Comparison of ENCODE assay signal across 7 mouse cellular contexts in the genomic region with DNA sequence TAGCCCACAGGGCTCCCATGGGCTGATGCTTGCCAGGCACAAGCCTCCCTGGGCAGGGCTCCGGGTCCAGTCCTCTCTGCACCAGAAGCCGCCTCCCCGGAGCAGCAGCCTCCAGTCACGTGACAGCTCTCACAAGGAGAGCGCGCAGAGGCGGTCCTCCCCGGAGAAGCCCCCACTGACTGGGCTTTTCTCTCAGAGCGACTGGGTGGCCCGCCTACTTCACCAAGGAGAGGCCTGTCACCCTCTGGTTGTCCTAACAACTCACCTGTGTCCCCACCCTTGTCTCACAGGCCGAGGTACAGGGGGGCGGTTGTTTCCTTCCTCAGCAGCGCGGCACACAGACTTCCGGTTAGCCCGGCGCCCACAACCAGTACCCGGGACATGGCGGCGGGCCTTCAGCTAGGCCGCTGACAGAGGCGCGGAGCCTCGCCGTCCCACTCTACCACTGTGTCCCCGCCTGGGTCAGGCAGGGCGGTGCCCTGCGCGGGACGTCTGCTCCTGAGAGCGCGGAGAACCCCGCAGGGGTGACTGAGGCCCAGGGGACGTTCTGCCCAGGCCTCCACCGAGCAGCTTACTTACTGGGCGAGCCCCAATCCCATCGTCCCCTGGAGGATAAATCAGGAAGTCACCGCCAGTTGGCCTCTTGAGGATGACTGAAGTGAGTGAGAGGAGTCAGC. TPM values are rescaled to one million over a fixed set of nuclear protein-coding genes. Genes with fewer than 3 reads are reported as not detected.
ATAC-seq and TF ChIP-seq lines count a peak whose summit lies in the region.
"Not testable (repeated sequence)": the region's sequence is repeated elsewhere in the genome, so short reads cannot be mapped to it uniquely, and the experiment has no call there.

No protein-coding gene starts in this region.

- H3K27ac ChIP-seq in brown adipose tissue, adult 24 weeks (replicated peaks; ENCODE audit: low read depth, low read length), result peak overlapping the region; percentile 48
- H3K27ac ChIP-seq in heart, embryonic 11.5 days (ENCODE audit: low read depth, low read length); kidney, embryonic 14.5 days (ENCODE audit: low read depth, low read length); limb, embryonic 12.5 days; small intestine, adult 2 months (ENCODE audit: insufficient read depth, low read depth, low read length): not testable (repeated sequence)
- peak overlapping the region; percentile 62; the same call in 1 of the 2 replicates for H3K27ac ChIP-seq in midbrain, embryonic 13.5 days

- not testable (repeated sequence) for TF ChIP-seq POLR2A in small intestine, adult 2 months (IDR thresholded peaks at IDR 0.05; ENCODE audit: low read depth, low read length)

- H3K36me3 ChIP-seq in erythroblast, embryonic 14.5 days (ENCODE audit: control insufficient read depth); heart, embryonic 11.5 days (ENCODE audit: control insufficient read depth, insufficient read depth, low read length); kidney, embryonic 14.5 days (ENCODE audit: control insufficient read depth, insufficient read depth, low read length); limb, embryonic 12.5 days; midbrain, embryonic 13.5 days; small intestine, adult 2 months (ENCODE audit: control insufficient read depth, insufficient read depth, low read length): not testable (repeated sequence)

- not testable (repeated sequence) for TF ChIP-seq CTCF in small intestine, adult 2 months (IDR thresholded peaks at IDR 0.05; ENCODE audit: extremely low read depth, insufficient read length, insufficient replicate concordance, low read depth, low read length)

- peak overlapping the region; percentile 58 for H3K4me2 ChIP-seq in heart, embryonic 11.5 days
- peak overlapping the region; percentile 40 for H3K4me2 ChIP-seq in kidney, embryonic 14.5 days (replicated peaks; ENCODE audit: low read depth, low read length)
- peak overlapping the region; percentile 55 for H3K4me2 ChIP-seq in limb, embryonic 12.5 days
- H3K4me2 ChIP-seq in midbrain, embryonic 13.5 days (replicated peaks), result peak overlapping the region; percentile 54

- H3K9me3 ChIP-seq in erythroblast, embryonic 14.5 days (ENCODE audit: control insufficient read depth, low read length); heart, embryonic 11.5 days (replicated peaks; ENCODE audit: control insufficient read depth, low read length); kidney, embryonic 14.5 days (ENCODE audit: control insufficient read depth, low read length); limb, embryonic 12.5 days; midbrain, embryonic 13.5 days: not testable (repeated sequence)

- ATAC-seq in heart, embryonic 11.5 days (replicated peaks; ENCODE audit: insufficient number of reproducible peaks, low FRiP score, low TSS enrichment), result peak; percentile 94
- ATAC-seq in kidney, embryonic 14.5 days (ENCODE audit: low FRiP score, low TSS enrichment), result peak; percentile 100
- peak; percentile 96 for ATAC-seq in limb, embryonic 12.5 days (ENCODE audit: insufficient number of reproducible peaks, insufficient read depth, low FRiP score, low TSS enrichment, low read depth)
- peak; percentile 99 for ATAC-seq in midbrain, embryonic 13.5 days

- peak overlapping the region; percentile 67 for H3K4me3 ChIP-seq in brown adipose tissue, adult 24 weeks (ENCODE audit: insufficient read depth, low read depth, low read length)
- peak overlapping the region; percentile 52 for H3K4me3 ChIP-seq in erythroblast, embryonic 14.5 days (replicated peaks)
- H3K4me3 ChIP-seq in heart, embryonic 11.5 days (ENCODE audit: low read depth, low read length), result peak overlapping the region; percentile 36
- H3K4me3 ChIP-seq in kidney, embryonic 14.5 days (ENCODE audit: low read length), result peak overlapping the region; percentile 31
- peak overlapping the region; percentile 39 for H3K4me3 ChIP-seq in limb, embryonic 12.5 days (replicated peaks)
- peak overlapping the region; percentile 43 for H3K4me3 ChIP-seq in midbrain, embryonic 13.5 days (replicated peaks)
- peak overlapping the region; percentile 58 for H3K4me3 ChIP-seq in small intestine, adult 2 months (ENCODE audit: low read depth, low read length)

- H3K4me1 ChIP-seq in brown adipose tissue, adult 24 weeks (ENCODE audit: control insufficient read depth, insufficient read depth, insufficient read length, low read length); erythroblast, embryonic 14.5 days (ENCODE audit: control insufficient read depth); heart, embryonic 11.5 days (ENCODE audit: control insufficient read depth, insufficient read depth, low read length); kidney, embryonic 14.5 days (ENCODE audit: control insufficient read depth, insufficient read depth, low read length); limb, embryonic 12.5 days (replicated peaks); midbrain, embryonic 13.5 days (replicated peaks); small intestine, adult 2 months (ENCODE audit: control insufficient read depth, insufficient read depth, insufficient read length, low read length): not testable (repeated sequence)

- not testable (repeated sequence) for H3K27me3 ChIP-seq in erythroblast, embryonic 14.5 days (ENCODE audit: control insufficient read depth); heart, embryonic 11.5 days (ENCODE audit: control insufficient read depth, insufficient read depth, low read length); kidney, embryonic 14.5 days (ENCODE audit: control insufficient read depth, insufficient read depth, low read length); limb, embryonic 12.5 days; midbrain, embryonic 13.5 days; small intestine, adult 2 months (ENCODE audit: control insufficient read depth, insufficient read depth, low read length)

- peak overlapping the region; percentile 52; the same call in 1 of the 2 replicates for H3K9ac ChIP-seq in heart, embryonic 11.5 days (ENCODE audit: low read depth, low read length)
- not testable (repeated sequence) for H3K9ac ChIP-seq in kidney, embryonic 14.5 days (ENCODE audit: low read depth, low read length)
- peak overlapping the region; percentile 32; the same call in 1 of the 2 replicates for H3K9ac ChIP-seq in limb, embryonic 12.5 days (replicated peaks)
- H3K9ac ChIP-seq in midbrain, embryonic 13.5 days (replicated peaks), result peak overlapping the region; percentile 61

- 2% methylated on average over 11 of the region's 38 CpGs for WGBS in heart, embryonic 11.5 days (ENCODE audit: insufficient replicate concordance)
- 8% methylated on average over 9 of the region's 38 CpGs for WGBS in kidney, embryonic 14.5 days
- 8% methylated on average over 10 of the region's 38 CpGs for WGBS in limb, embryonic 12.5 days
- 0% methylated on average over 8 of the region's 38 CpGs for WGBS in midbrain, embryonic 13.5 days
- 7% methylated on average over 10 of the region's 38 CpGs for WGBS in small intestine, adult 2 months

RNA-seq across cellular contexts. Expression of a gene that starts 35.3 kb away (rescaled TPM):
- polyA plus RNA-seq in brown adipose tissue, adult 24 weeks (2012; ENCODE audit: insufficient read depth, insufficient read length, missing spikeins), result not detected in 2 replicates
- not detected in 2 replicates for polyA plus RNA-seq in erythroblast, embryonic 14.5 days (2012)
- not detected in 2 replicates for polyA plus RNA-seq in heart, embryonic 11.5 days (2014; fragmentation: Nextera tagmentation; extraction: Ambion mirVana)
- not detected in 2 replicates for polyA plus RNA-seq in kidney, embryonic 14.5 days (2014; fragmentation: Nextera tagmentation; extraction: Ambion mirVana)
- polyA plus RNA-seq in limb, embryonic 12.5 days (2016; fragmentation: Nextera tagmentation; extraction: Ambion mirVana), result not detected in 2 replicates
- not detected in 2 replicates for polyA plus RNA-seq in midbrain, embryonic 13.5 days (2015; fragmentation: Nextera tagmentation; extraction: Ambion mirVana)
- not detected in 2 replicates for polyA plus RNA-seq in small intestine, adult 2 months (2012; rRNA removed)
